Mouse (Mus musculus) CH12F3 (cell line): Measurements from ENCODE around the gene Birc5.
"Not testable (repeated sequence)": the region's sequence is repeated elsewhere in the genome, so short reads cannot be mapped to it uniquely, and the experiment has no call there.

Source experiments
- in situ Hi-C: fragments of 300-500 bp; cut with MboI; formaldehyde crosslinking; loops from 2 replicates; pipeline ENCODE4 v1.14.3; 2020; ENCODE audit warnings: low sequenced_read_pairs

Gene Birc5

GRCm38 (mm10) chr11:117848985-117849671 lies at the start of gene Birc5:
Gene Birc5 (plus strand): TSS chr11:117849251.
- in situ Hi-C loops, result no loop called here

GRCm38 (mm10) chr11:117800038-117800437 lies 49.0 kb upstream of the Birc5 start:
- in situ Hi-C loops, result no loop called here

- in situ Hi-C loops, result no loop called here
Observed at GRCm38 (mm10) chr11:117801650-117802049, 47.4 kb upstream of the Birc5 start.

GRCm38 (mm10) chr11:117803166-117803688 lies 45.8 kb upstream of the Birc5 start:
- in situ Hi-C loops, result no loop called here

GRCm38 (mm10) chr11:117806781-117807180 lies 42.3 kb upstream of the Birc5 start:
- in situ Hi-C loops, result no loop called here

GRCm38 (mm10) chr11:117809407-117810311 lies 39.4 kb upstream of the Birc5 start, which contains the start of the genes Gm20708 and Syngr2:
Gene Gm20708 (plus strand): TSS chr11:117809668.
Gene Syngr2 (plus strand): TSS chr11:117809668.
- in situ Hi-C loops, result no loop called here

- in situ Hi-C loops, result no loop called here
Observed at GRCm38 (mm10) chr11:117810401-117811046, 38.5 kb upstream of the Birc5 start.

GRCm38 (mm10) chr11:117813867-117814266 lies 35.2 kb upstream of the Birc5 start:
- in situ Hi-C loops, result no loop called here

- in situ Hi-C loops, result no loop called here
Observed at GRCm38 (mm10) chr11:117814704-117815366, 34.2 kb upstream of the Birc5 start.

- in situ Hi-C loops, result not testable (repeated sequence)
Observed at GRCm38 (mm10) chr11:117815850-117816249, 33.2 kb upstream of the Birc5 start.

GRCm38 (mm10) chr11:117816389-117816996 lies 32.6 kb upstream of the Birc5 start:
- in situ Hi-C loops, result no loop called here

GRCm38 (mm10) chr11:117819095-117819494 lies 30.0 kb upstream of the Birc5 start:
- in situ Hi-C loops, result no loop called here

- in situ Hi-C loops, result loop anchor here (5.0 kb wide), 1 partner anchor 113 kb away; no protein-coding TSS in a partner anchor
Observed at GRCm38 (mm10) chr11:117820173-117820572, 28.9 kb upstream of the Birc5 start.

GRCm38 (mm10) chr11:117821868-117822267 lies 27.2 kb upstream of the Birc5 start:
- in situ Hi-C loops, result loop anchor here (5.0 kb wide), 1 partner anchor 115 kb away; no protein-coding TSS in a partner anchor

- in situ Hi-C loops, result loop anchor here (5.0 kb wide), 1 partner anchor 115 kb away; no protein-coding TSS in a partner anchor
Observed at GRCm38 (mm10) chr11:117822728-117823241, 26.3 kb upstream of the Birc5 start.

GRCm38 (mm10) chr11:117823411-117823810 lies 25.6 kb upstream of the Birc5 start:
- in situ Hi-C loops, result loop anchor here (5.0 kb wide), 1 partner anchor 116 kb away; no protein-coding TSS in a partner anchor

- in situ Hi-C loops, result loop anchor here (5.0 kb wide), 1 partner anchor 117 kb away; no protein-coding TSS in a partner anchor
Observed at GRCm38 (mm10) chr11:117824060-117824969, 24.7 kb upstream of the Birc5 start.

GRCm38 (mm10) chr11:117825333-117826101 lies 23.5 kb upstream of the Birc5 start, which contains the start of the genes Afmid and Tk1:
Gene Afmid (plus strand): TSS chr11:117825924.
Gene Tk1 (minus strand): TSS chr11:117826092.
- in situ Hi-C loops, result no loop called here
